Mouse (Mus musculus) spleen, adult 2 months (tissue): ENCODE measurements at regions not wholly inside any gene's neighbourhood (a gene's known extent, or its start where the extent isn't known, plus 50 kb on each side); places are given as distances from the start of the nearest gene placed in this dataset.

Experiments used
- CTCF ChIP-seq: fragments of 200-500 bp; IDR thresholded peaks from 2 replicates; pipeline ENCODE4 v1.5.1; 2011; ENCODE audit warnings: mild to moderate bottlenecking, inconsistent platforms; ENCODE audit not compliant: insufficient read depth, insufficient read length, insufficient replicate concordance; ENCODE audit errors: extremely low read depth
- POLR2A ChIP-seq: fragments of 200-500 bp; IDR thresholded peaks from 2 replicates; pipeline ENCODE4 v1.6.1; 2011; ENCODE audit warnings: low read depth, low read length, inconsistent platforms

- TF ChIP-seq POLR2A = no peak
- no peak for TF ChIP-seq CTCF
Measured at GRCm38 (mm10) chr11:6765333-6765957, 72.0 kb downstream of the Gm11983 start.
